Mouse (Mus musculus) hindbrain, postnatal 0 days (tissue): ENCODE results near the gene Emsy. TPM values are rescaled to one million over a fixed set of nuclear protein-coding genes. Genes with fewer than 3 reads are reported as not detected.
A peak's percentile ranks its signal among the peaks of the same experiment; 100 is the strongest.

Source experiments
- ATAC-seq: fragments of 200-750 bp; cut with Nextera tagmentation; 2 replicates; pipeline ENCODE4 v1.8.0; 2017; ENCODE audit warnings: mild to moderate bottlenecking, moderate TSS enrichment, moderate library complexity
- DNase-seq: peaks from one replicate; pipeline ENCODE4 v3.0.0-alpha.2; 2015; ENCODE audit warnings: low spot score
- H3K27ac ChIP-seq: fragments of 300-500 bp; sonication (generic); 2 replicates; pipeline ENCODE4 v1.5.1; 2014; ENCODE audit warnings: mild to moderate bottlenecking
- H3K27me3 ChIP-seq: fragments of 300-500 bp; sonication (generic); 2 replicates; pipeline ENCODE4 v1.6.1; 2014; ENCODE audit warnings: low read length, mixed read lengths; ENCODE audit not compliant: insufficient read depth
- H3K36me3 ChIP-seq: fragments of 300-500 bp; sonication (generic); 2 replicates; pipeline ENCODE4 v1.6.1; 2014; ENCODE audit warnings: low read length, mixed read lengths; ENCODE audit not compliant: insufficient read depth
- H3K4me1 ChIP-seq: fragments of 300-500 bp; sonication (generic); 2 replicates; pipeline ENCODE4 v1.6.1; 2014; ENCODE audit warnings: antibody characterized with exemption, low read length, mixed read lengths; ENCODE audit not compliant: insufficient read depth
- H3K4me2 ChIP-seq: fragments of 300-500 bp; sonication (generic); 2 replicates; pipeline ENCODE4 v1.6.1; 2014; ENCODE audit warnings: low read depth, mild to moderate bottlenecking, low read length, moderate library complexity, mixed read lengths
- H3K4me3 ChIP-seq: fragments of 300-500 bp; sonication (generic); 2 replicates; pipeline ENCODE4 v1.5.1; 2014; ENCODE audit warnings: low read length
- H3K9ac ChIP-seq: fragments of 300-500 bp; sonication (generic); replicated peaks from 2 replicates; pipeline ENCODE4 v1.6.1; 2014; ENCODE audit warnings: mild to moderate bottlenecking, low read length, moderate library complexity, mixed read lengths
- H3K9me3 ChIP-seq: fragments of 300-500 bp; sonication (generic); 2 replicates; pipeline ENCODE4 v1.6.1; 2016; ENCODE audit warnings: low read length, mixed read lengths
- CTCF ChIP-seq: IDR thresholded peaks from 2 replicates; pipeline ENCODE4 v1.5.1; 2016; ENCODE audit warnings: antibody characterized with exemption, control low read depth, low read depth
- WGBS: fragments of 180-500 bp; shearing (Covaris S2); extraction: QIAGEN DNeasy Blood & Tissue Kit; methylation state at CpG from one replicate; pipeline ENCODE4 v1.1.7; 2014; 5-methylcytosine and 5-hydroxymethylcytosine counted together
- polyA plus RNA-seq: library from polyadenylated mRNA; unstranded; fragments of >200 nt; fragmentation: Nextera tagmentation; extraction: Ambion mirVana; gene quantifications from 2 replicates; pipeline ENCODE4 v1.2.1, GENCODE M21; 2015
- total RNA-seq: library from RNA; depleted of rRNA; stranded (reverse); fragments of >200 nt; gene quantifications from 2 replicates; pipeline ENCODE4 v1.2.3, GENCODE M21; 2014

The Emsy gene
- total and polyA plus RNA-seq, 2 experiments from 2014 or later, result 18.3 to 45.4 TPM

DNA sequence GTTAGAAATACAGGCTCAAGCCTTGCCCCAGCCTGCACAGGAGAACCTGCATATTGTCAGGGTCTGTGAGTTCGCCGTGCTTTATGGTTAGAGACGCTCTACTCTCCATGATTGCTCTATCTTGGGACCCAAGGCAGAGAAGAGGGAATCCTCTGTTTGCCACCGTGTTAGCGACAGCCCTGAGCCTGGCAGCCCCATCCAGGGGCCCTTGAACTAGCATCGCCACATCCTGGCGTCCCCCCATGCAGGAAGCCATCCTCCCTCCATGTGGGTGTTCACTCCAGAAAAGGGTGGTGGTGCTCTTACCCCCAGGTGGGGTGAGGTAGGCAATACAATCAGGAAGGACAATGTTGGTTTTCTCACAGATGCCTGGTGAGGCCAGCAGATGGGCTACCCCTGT lies 82.3 kb downstream of the Emsy start:
- Histone ChIP-seq H3K27me3 (no peaks in the 10 kb centered on the region), H3K9ac (no peak overlapping the region), H3K9me3 (no peaks in the 10 kb centered on the region), H3K36me3 (no peaks in the 10 kb centered on the region), H3K4me3 (no peak overlapping the region), H3K4me1 (no peaks in the 10 kb centered on the region), H3K27ac (no peak overlapping the region), H3K4me2 (no peak overlapping the region)
- ATAC-seq (no peak), DNase-seq (no peak)
- no peak for TF ChIP-seq CTCF
- 91% methylated on average over 7 of the region's 7 CpGs for WGBS

DNA sequence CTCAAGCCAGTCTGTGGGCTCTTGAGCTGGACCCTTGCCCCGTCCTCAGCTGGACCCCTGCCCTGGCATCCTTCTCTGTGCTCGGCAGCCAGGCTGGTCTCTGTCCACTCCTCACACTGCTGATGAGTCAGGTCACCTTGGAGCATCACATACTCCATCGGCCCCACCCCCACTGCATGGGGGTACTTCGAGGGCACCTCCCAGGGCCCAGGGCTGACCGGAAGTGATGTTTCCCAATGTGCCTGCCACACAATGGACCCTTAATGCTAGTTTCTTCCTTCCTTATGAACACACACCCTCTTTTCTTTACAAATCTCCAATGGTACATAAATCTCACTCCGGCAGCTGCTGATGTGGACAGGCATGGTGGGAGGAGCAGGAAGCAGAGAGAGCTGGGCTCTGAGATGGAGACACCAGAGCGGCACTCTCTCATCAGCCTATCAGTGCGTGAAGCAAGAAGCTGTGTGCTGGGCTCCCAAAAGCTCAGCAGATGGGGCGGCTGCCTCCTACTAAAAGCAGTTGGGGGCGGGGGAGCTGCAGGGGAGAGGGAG lies 83.3 kb downstream of the Emsy start:
- Histone ChIP-seq H3K27me3 (no peaks in the 10 kb centered on the region), H3K4me2 (no peak overlapping the region), H3K4me3 (no peak overlapping the region), H3K9me3 (no peaks in the 10 kb centered on the region), H3K27ac (no peak overlapping the region), H3K9ac (no peak overlapping the region), H3K4me1 (no peaks in the 10 kb centered on the region), H3K36me3 (no peaks in the 10 kb centered on the region)
- no peak for TF ChIP-seq CTCF
- DNase-seq (peak; percentile 38), ATAC-seq (peak; percentile 77)
- whole genome bisulfite sequencing, result 49% methylated on average over 10 of the region's 10 CpGs

DNA sequence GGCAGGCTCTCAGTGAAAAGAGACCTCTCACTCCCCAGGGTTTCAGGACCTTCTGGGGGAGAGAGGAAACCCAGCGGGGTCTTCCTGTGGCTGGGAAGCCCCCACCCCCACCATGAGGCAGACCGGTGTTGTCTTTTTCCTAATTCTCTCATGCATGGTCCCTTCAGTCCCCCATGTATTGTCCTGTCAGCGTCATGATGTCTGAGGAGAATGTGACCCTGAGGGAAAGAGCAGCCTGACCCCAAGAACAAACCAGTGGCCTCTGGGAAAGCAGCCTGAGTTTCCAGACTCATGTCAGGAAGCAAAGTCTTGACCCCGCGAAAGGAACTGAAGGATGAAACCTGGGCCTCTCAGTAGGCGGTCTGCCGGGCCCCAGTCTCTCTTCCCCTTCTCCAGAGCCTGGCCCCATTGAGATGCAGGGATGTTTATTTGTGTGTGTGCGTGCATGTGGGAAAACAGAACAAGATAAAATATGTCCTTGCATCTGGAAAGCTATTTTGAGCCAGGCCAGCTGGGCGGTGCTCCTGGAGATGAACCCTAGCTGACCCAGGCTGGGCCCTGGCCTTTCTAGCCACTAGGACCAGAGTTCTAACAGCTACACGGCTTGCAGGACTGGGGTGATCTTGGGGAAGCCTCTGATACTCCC lies 84.2 kb downstream of the Emsy start:
- Histone ChIP-seq H3K27ac (no peak overlapping the region), H3K4me1 (no peaks in the 10 kb centered on the region), H3K9me3 (no peaks in the 10 kb centered on the region), H3K27me3 (no peaks in the 10 kb centered on the region), H3K4me3 (no peak overlapping the region), H3K9ac (no peak overlapping the region), H3K4me2 (no peak overlapping the region), H3K36me3 (no peaks in the 10 kb centered on the region)
- no peak for TF ChIP-seq CTCF
- DNase-seq (no peak), ATAC-seq (no peak)
- 31% methylated on average over 10 of the region's 10 CpGs for WGBS

DNA sequence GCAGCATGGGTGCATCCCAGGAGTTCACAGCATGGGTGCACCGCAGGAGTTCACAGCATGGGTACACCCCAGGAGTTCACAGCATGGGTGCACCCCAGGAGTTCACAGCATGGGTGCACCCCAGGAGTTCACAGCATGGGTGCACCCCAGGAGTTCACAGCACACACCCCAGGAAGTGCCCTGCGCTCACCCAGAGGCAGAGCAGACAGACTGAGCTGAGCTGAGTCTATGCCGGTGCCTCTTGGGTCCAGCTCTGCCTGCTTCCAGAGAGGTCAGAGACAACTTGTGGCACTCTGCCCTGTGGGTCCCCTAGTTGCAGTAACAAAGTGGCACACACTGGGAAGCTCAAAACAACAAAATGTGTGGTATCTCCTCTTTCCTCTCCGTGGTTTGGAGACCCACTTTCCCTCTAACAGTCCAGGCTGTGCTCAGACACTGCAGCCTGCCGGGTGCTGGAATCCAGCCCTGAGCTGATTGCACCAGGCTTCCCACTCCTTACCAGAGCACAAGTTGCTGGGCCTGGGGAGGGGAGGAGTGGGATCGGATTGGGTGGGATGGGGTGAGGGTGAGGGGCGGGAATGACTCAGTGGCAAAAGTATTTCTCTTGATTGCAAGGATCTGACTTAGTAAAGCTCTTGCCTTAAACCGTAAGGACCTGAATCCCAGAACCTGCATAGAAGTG lies 85.6 kb downstream of the Emsy start:
- Histone ChIP-seq H3K27ac (no peak overlapping the region), H3K36me3 (no peaks in the 10 kb centered on the region), H3K4me2 (no peak overlapping the region), H3K9me3 (no peaks in the 10 kb centered on the region), H3K9ac (no peak overlapping the region), H3K27me3 (no peaks in the 10 kb centered on the region), H3K4me3 (no peak overlapping the region), H3K4me1 (no peaks in the 10 kb centered on the region)
- no peak for TF ChIP-seq CTCF
- DNase-seq, result no peak
- WGBS, result 76% methylated on average over 8 of the region's 8 CpGs
- ATAC-seq, result no peak

DNA sequence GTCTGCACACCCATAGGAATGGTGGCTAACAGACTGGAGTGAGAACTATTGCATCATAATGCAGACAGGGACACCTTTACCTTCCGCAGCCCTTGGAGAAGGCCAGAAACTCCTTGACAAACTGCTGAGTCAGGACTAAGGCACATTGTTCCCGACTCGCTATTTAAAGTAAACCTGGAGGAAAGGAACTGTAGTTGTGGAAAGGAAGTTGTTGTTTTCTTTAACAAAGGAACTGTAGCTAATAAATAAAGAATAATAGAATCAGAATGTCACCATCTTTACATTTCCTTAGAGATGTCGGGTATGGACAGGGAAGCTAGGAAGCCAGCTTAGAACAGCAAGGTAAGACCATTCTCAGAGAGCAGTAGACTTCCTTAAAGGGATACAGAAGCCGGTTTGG lies 89.5 kb downstream of the Emsy start:
- Histone ChIP-seq H3K4me3 (no peak overlapping the region), H3K4me2 (no peak overlapping the region), H3K9me3 (no peaks in the 10 kb centered on the region), H3K36me3 (no peaks in the 10 kb centered on the region), H3K4me1 (no peaks in the 10 kb centered on the region), H3K9ac (no peak overlapping the region), H3K27me3 (no peaks in the 10 kb centered on the region), H3K27ac (no peak overlapping the region)
- ATAC-seq (no peak), DNase-seq (no peak)
- WGBS, result 55% methylated on average over 5 of the region's 5 CpGs
- no peak for TF ChIP-seq CTCF

DNA sequence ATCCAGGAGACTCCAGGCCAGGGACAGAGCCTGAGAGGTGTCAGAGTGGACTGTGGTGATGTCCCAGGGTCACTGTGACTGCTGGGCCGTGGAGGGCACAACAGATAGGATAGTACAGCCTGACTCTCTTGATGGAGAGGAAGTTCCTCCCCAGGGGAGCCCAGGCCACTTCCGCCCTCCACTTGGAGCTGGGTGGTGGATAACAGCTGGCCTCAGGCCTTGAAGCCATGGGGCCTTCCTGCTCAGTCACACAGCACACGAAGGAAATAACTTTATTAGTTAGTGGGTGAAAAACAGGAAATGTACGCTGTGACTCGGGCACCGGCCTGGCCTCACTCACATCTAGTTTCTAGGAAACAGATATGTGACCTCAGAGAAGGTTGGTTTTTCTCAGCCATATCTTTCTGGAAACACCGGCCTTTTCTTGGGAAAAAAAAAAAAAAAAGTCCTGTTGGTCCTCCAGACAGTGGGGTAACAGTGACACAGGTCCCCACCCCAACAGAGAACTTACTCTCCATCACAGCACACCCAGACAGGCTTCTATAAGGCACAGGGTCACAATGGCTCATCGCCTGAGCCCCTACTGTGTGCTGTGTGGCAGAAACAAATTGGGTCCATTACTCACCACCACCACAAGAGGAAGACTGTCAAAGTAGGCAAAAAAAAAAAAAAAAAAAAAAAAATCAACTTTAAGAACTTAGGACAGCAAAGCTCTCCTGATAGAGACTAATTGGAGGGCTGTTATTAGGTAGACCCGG lies 91.8 kb downstream of the Emsy start:
- TF ChIP-seq CTCF, result no peak
- ATAC-seq (no peak), DNase-seq (no peak)
- Histone ChIP-seq H3K27me3 (no peaks in the 10 kb centered on the region), H3K4me3 (no peak overlapping the region), H3K9me3 (no peaks in the 10 kb centered on the region), H3K4me1 (no peaks in the 10 kb centered on the region), H3K36me3 (no peaks in the 10 kb centered on the region), H3K27ac (no peak overlapping the region), H3K9ac (no peak overlapping the region), H3K4me2 (no peak overlapping the region)
- 77% methylated on average over 9 of the region's 9 CpGs for WGBS
